ENCODE assay signal across 10 mouse cellular contexts in the genomic region with DNA sequence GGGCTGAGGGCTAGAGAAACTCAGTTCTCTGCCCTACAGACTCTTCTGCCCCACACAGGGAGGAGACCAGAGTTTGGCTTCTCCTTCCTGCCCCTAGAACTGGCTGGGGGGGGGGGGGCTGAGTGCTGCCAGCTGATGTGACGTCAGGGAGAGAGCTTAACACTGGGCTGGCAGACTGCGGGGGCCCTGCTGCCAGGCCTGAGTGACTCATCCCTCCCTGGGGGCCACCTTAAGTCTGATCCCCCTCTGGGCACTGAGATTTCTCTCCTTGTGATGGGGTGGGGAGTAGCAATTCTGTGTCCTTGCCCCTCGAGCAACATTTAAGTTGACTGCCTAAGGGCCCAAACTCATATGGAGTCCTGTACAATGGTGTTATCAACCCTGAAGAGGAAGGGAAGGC. TPM values are rescaled to one million over a fixed set of nuclear protein-coding genes. Genes with fewer than 3 reads are reported as not detected.
A peak's percentile ranks its signal among the peaks of the same experiment; 100 is the strongest.
DNase-seq lines count a peak whose midpoint lies in the region; ATAC-seq and TF ChIP-seq lines count a peak whose summit lies in the region.
"Had no signal": no experiment of that assay in that cellular context is flagged by ENCODE, and none has a peak within 500 bp of the region (broad histone marks: within the 10 kb centered on the region; RNA-seq: fewer than 3 reads in every experiment).

No protein-coding gene starts in this region.

- peak overlapping the region; percentile 82 for H3K4me2 ChIP-seq in kidney, embryonic 14.5 days (replicated peaks; ENCODE audit: low read depth, low read length)
- peak overlapping the region; percentile 68 for H3K4me2 ChIP-seq in heart, postnatal 0 days (ENCODE audit: low read depth, low read length)
- peak overlapping the region; percentile 79 for H3K4me2 ChIP-seq in midbrain, embryonic 13.5 days (replicated peaks)

- DNase-seq in kidney, postnatal 36 days, result no peak
- DNase-seq in brain, adult 2 months (ENCODE audit: low read depth, low spot score), result peak; percentile 79
- DNase-seq in heart, postnatal 0 days (ENCODE audit: low spot score), result no peak
- no peak for DNase-seq in spleen, adult 18-20 months
- DNase-seq in left cerebral cortex, adult 8-10 months (ENCODE audit: low spot score in 2 of 2), result no peak
- DNase-seq in spleen, postnatal 14 days (ENCODE audit: low spot score in 2 of 2), result no peak
- DNase-seq: adrenal gland, postnatal 25 days; layer of hippocampus, postnatal 36 days had no signal

- H3K4me1 ChIP-seq in kidney, embryonic 14.5 days (ENCODE audit: control insufficient read depth, insufficient read depth, low read length), result peaks cover 9% of the 10 kb centered on the region
- H3K4me1 ChIP-seq in heart, postnatal 0 days (ENCODE audit: control insufficient read depth, insufficient read depth), result peaks cover 14% of the 10 kb centered on the region
- peaks cover 27% of the 10 kb centered on the region for H3K4me1 ChIP-seq in midbrain, embryonic 13.5 days (replicated peaks)

- no peak for TF ChIP-seq CTCF in heart, postnatal 0 days (IDR thresholded peaks at IDR 0.05; ENCODE audit: low read depth)

- no peak overlapping the region for H3K27ac ChIP-seq in kidney, embryonic 14.5 days (ENCODE audit: low read depth, low read length)
- no peak overlapping the region for H3K27ac ChIP-seq in heart, postnatal 0 days (ENCODE audit: low read depth)
- peak overlapping the region; percentile 97; the same call in 1 of the 2 replicates for H3K27ac ChIP-seq in midbrain, embryonic 13.5 days

- H3K9me3 ChIP-seq in kidney, embryonic 14.5 days (ENCODE audit: control insufficient read depth, low read length), result no peaks in the 10 kb centered on the region
- H3K9me3 ChIP-seq in heart, postnatal 0 days (replicated peaks; ENCODE audit: control insufficient read depth, low read length), result no peaks in the 10 kb centered on the region
- H3K9me3 ChIP-seq in midbrain, embryonic 13.5 days, result no peaks in the 10 kb centered on the region

- no peak for TF ChIP-seq EP300 in heart, postnatal 0 days (IDR thresholded peaks at IDR 0.05; ENCODE audit: low read depth)

- H3K27me3 ChIP-seq in kidney, embryonic 14.5 days (ENCODE audit: control insufficient read depth, insufficient read depth, low read length), result no peaks in the 10 kb centered on the region
- H3K27me3 ChIP-seq in heart, postnatal 0 days (ENCODE audit: control insufficient read depth, insufficient read depth, low read length), result no peaks in the 10 kb centered on the region
- no peaks in the 10 kb centered on the region for H3K27me3 ChIP-seq in midbrain, embryonic 13.5 days

- peaks cover 52% of the 10 kb centered on the region for H3K36me3 ChIP-seq in kidney, embryonic 14.5 days (ENCODE audit: control insufficient read depth, insufficient read depth, low read length)
- H3K36me3 ChIP-seq in heart, postnatal 0 days (replicated peaks; ENCODE audit: control insufficient read depth, insufficient read depth, low read length), result peaks cover 50% of the 10 kb centered on the region
- H3K36me3 ChIP-seq in midbrain, embryonic 13.5 days, result peaks cover 53% of the 10 kb centered on the region

- peak overlapping the region; percentile 98; the same call in 1 of the 2 replicates for H3K4me3 ChIP-seq in kidney, embryonic 14.5 days (ENCODE audit: low read length)
- H3K4me3 ChIP-seq in heart, postnatal 0 days (ENCODE audit: low read depth, low read length), result no peak overlapping the region
- H3K4me3 ChIP-seq in midbrain, embryonic 13.5 days (replicated peaks), result peak overlapping the region; percentile 96

- peak overlapping the region; percentile 99; the same call in 1 of the 2 replicates for H3K9ac ChIP-seq in kidney, embryonic 14.5 days (ENCODE audit: low read depth, low read length)
- H3K9ac ChIP-seq in heart, postnatal 0 days (replicated peaks; ENCODE audit: low read depth, low read length), result peak overlapping the region; percentile 92; the same call in 1 of the 2 replicates
- peak overlapping the region; percentile 100 for H3K9ac ChIP-seq in midbrain, embryonic 13.5 days (replicated peaks)

- 74% methylated on average over 3 of the region's 3 CpGs for WGBS in kidney, embryonic 14.5 days
- WGBS in heart, postnatal 0 days, result 57% methylated on average over 3 of the region's 3 CpGs
- 40% methylated on average over 3 of the region's 3 CpGs for WGBS in midbrain, embryonic 13.5 days

- no peak for ATAC-seq in kidney, embryonic 14.5 days (ENCODE audit: low FRiP score, low TSS enrichment)
- ATAC-seq in heart, postnatal 0 days (ENCODE audit: insufficient read depth, low read depth), result no peak
- ATAC-seq in midbrain, embryonic 13.5 days, result no peak

RNA-seq across cellular contexts. Expression of gene Ankrd52, which starts 1.5 kb away (rescaled TPM):
- 12.7 and 19.3 TPM in 2 replicates for polyA plus RNA-seq in kidney, embryonic 14.5 days (2014; fragmentation: Nextera tagmentation; extraction: Ambion mirVana)
- total RNA-seq in heart, postnatal 0 days (2014; rRNA removed; ENCODE audit: low replicate concordance), result 14.3 and 17.6 TPM in 2 replicates
- polyA plus RNA-seq in heart, postnatal 0 days (2015; fragmentation: Nextera tagmentation; extraction: Ambion mirVana), result 4.2 and 4.5 TPM in 2 replicates
- 13.0 and 14.8 TPM in 2 replicates for polyA plus RNA-seq in midbrain, embryonic 13.5 days (2015; fragmentation: Nextera tagmentation; extraction: Ambion mirVana)
- total RNA-seq in left cerebral cortex, adult 8-10 months (2022), result 10 to 100 TPM; 41.2 to 49.0 (median 44.8) TPM

RNA-seq across cellular contexts. Expression of gene Coq10a, which starts 9.7 kb away (rescaled TPM):
- polyA plus RNA-seq in kidney, embryonic 14.5 days (2014; fragmentation: Nextera tagmentation; extraction: Ambion mirVana), result 15.5 and 18.6 TPM in 2 replicates
- total RNA-seq in heart, postnatal 0 days (2014; rRNA removed; ENCODE audit: low replicate concordance), result 35.2 and 36.9 TPM in 2 replicates
- 52.9 and 61.2 TPM in 2 replicates for polyA plus RNA-seq in heart, postnatal 0 days (2015; fragmentation: Nextera tagmentation; extraction: Ambion mirVana)
- 28.2 and 34.3 TPM in 2 replicates for polyA plus RNA-seq in midbrain, embryonic 13.5 days (2015; fragmentation: Nextera tagmentation; extraction: Ambion mirVana)
- total RNA-seq in left cerebral cortex, adult 8-10 months (2022), result 10 to 100 TPM; 59.3 to 62.4 (median 61.5) TPM

RNA-seq across cellular contexts. Expression of gene Slc39a5, which starts 22.6 kb away (rescaled TPM):
- 15.1 and 22.6 TPM in 2 replicates for polyA plus RNA-seq in kidney, embryonic 14.5 days (2014; fragmentation: Nextera tagmentation; extraction: Ambion mirVana)
- total RNA-seq in heart, postnatal 0 days (2014; rRNA removed; ENCODE audit: low replicate concordance), result not detected in 2 replicates
- polyA plus RNA-seq in heart, postnatal 0 days (2015; fragmentation: Nextera tagmentation; extraction: Ambion mirVana), result not detected in 2 replicates
- 0.18 and 0.22 TPM in 2 replicates for polyA plus RNA-seq in midbrain, embryonic 13.5 days (2015; fragmentation: Nextera tagmentation; extraction: Ambion mirVana)
- total RNA-seq in left cerebral cortex, adult 8-10 months (2022), result under 1 TPM in 3 of 4 experiments, not detected in 1; 0.27 to 0.61 (median 0.59) TPM
- total RNA-seq: adrenal gland, postnatal 25 days; layer of hippocampus, postnatal 36 days had no signal

RNA-seq across cellular contexts. Expression of gene Nabp2, which starts 32.8 kb away (rescaled TPM):
- polyA plus RNA-seq in kidney, embryonic 14.5 days (2014; fragmentation: Nextera tagmentation; extraction: Ambion mirVana), result 87.8 and 103 TPM in 2 replicates
- 28.1 and 34.6 TPM in 2 replicates for total RNA-seq in heart, postnatal 0 days (2014; rRNA removed; ENCODE audit: low replicate concordance)
- 55.5 and 56.1 TPM in 2 replicates for polyA plus RNA-seq in heart, postnatal 0 days (2015; fragmentation: Nextera tagmentation; extraction: Ambion mirVana)
- polyA plus RNA-seq in midbrain, embryonic 13.5 days (2015; fragmentation: Nextera tagmentation; extraction: Ambion mirVana), result 142 and 153 TPM in 2 replicates
- total RNA-seq in left cerebral cortex, adult 8-10 months (2022), result 10 to 100 TPM; 90.1 to 97.4 (median 94.1) TPM

RNA-seq across cellular contexts. Expression of gene Rnf41, which starts 33.0 kb away (rescaled TPM):
- polyA plus RNA-seq in kidney, embryonic 14.5 days (2014; fragmentation: Nextera tagmentation; extraction: Ambion mirVana), result 35.6 and 36.4 TPM in 2 replicates
- total RNA-seq in heart, postnatal 0 days (2014; rRNA removed; ENCODE audit: low replicate concordance), result 27.1 and 27.3 TPM in 2 replicates
- polyA plus RNA-seq in heart, postnatal 0 days (2015; fragmentation: Nextera tagmentation; extraction: Ambion mirVana), result 21.9 and 24.0 TPM in 2 replicates
- polyA plus RNA-seq in midbrain, embryonic 13.5 days (2015; fragmentation: Nextera tagmentation; extraction: Ambion mirVana), result 81.5 and 85.9 TPM in 2 replicates
- total RNA-seq in left cerebral cortex, adult 8-10 months (2022), result 10 to 100 TPM; 72.2 to 79.3 (median 73.4) TPM

Comparison
In these comparisons a context has a peak if more than half of its experiments do, and no peak if none do; other contexts are left out.
1. RNA of gene Slc39a5, which starts 22.6 kb away (polyA plus RNA-seq): 15.1 to 22.6 TPM in kidney, embryonic 14.5 days; 0.18 to 0.22 TPM in midbrain, embryonic 13.5 days and not detected in heart, postnatal 0 days; every median in the first group is over 10 times any median in the second.
2. Peak in every context shown above with its lines, with median percentiles within 50 percentile points of each other: H3K4me2 ChIP-seq and H3K9ac ChIP-seq.